Mouse (Mus musculus) midbrain, embryonic 15.5 days (tissue): ENCODE measurements around the gene Tma7. TPM values are rescaled to one million over a fixed set of nuclear protein-coding genes. Genes with fewer than 3 reads are reported as not detected.

Source experiments
- ATAC-seq: fragments of 200-750 bp; cut with Nextera tagmentation; replicated peaks from 2 replicates; pipeline ENCODE4 v1.8.0; 2017; ENCODE audit warnings: moderate TSS enrichment
- H3K27ac ChIP-seq: fragments of 300-500 bp; sonication (generic); 2 replicates; pipeline ENCODE4 v1.5.1; 2015; ENCODE audit warnings: mild to moderate bottlenecking, inconsistent platforms
- H3K27me3 ChIP-seq: fragments of 300-500 bp; sonication (generic); replicated peaks from 2 replicates; pipeline ENCODE4 v1.6.1; 2015; ENCODE audit warnings: inconsistent platforms
- H3K36me3 ChIP-seq: fragments of 300-500 bp; sonication (generic); replicated peaks from 2 replicates; pipeline ENCODE4 v1.6.1; 2015; ENCODE audit warnings: inconsistent platforms
- H3K4me1 ChIP-seq: fragments of 300-500 bp; sonication (generic); 2 replicates; pipeline ENCODE4 v1.6.1; 2015; ENCODE audit warnings: inconsistent platforms
- H3K4me2 ChIP-seq: fragments of 300-500 bp; sonication (generic); 2 replicates; pipeline ENCODE4 v1.6.1; 2015; ENCODE audit warnings: inconsistent platforms, mild to moderate bottlenecking, moderate library complexity
- H3K4me3 ChIP-seq: fragments of 300-500 bp; sonication (generic); 2 replicates; pipeline ENCODE4 v1.5.1; 2015; ENCODE audit warnings: mild to moderate bottlenecking, inconsistent platforms
- H3K9ac ChIP-seq: fragments of 300-500 bp; sonication (generic); 2 replicates; pipeline ENCODE4 v1.6.1; 2015; ENCODE audit warnings: mild to moderate bottlenecking, inconsistent platforms
- H3K9me3 ChIP-seq: fragments of 300-500 bp; sonication (generic); 2 replicates; pipeline ENCODE4 v1.6.1; 2016; ENCODE audit warnings: inconsistent platforms
- WGBS: fragments of 180-500 bp; shearing (Covaris S2); methylation state at CpG from one replicate; pipeline ENCODE4 v1.1.7; 2015; ENCODE audit warnings: mixed read lengths; 5-methylcytosine and 5-hydroxymethylcytosine counted together
- polyA plus RNA-seq: library from polyadenylated mRNA; unstranded; fragments of >200 nt; fragmentation: Nextera tagmentation; extraction: Ambion mirVana; gene quantifications from 2 replicates; pipeline ENCODE4 v1.2.1, GENCODE M21; 2015

The Tma7 gene
- polyA plus RNA-seq, 1 experiment from 2014 or later, result 639 TPM

DNA sequence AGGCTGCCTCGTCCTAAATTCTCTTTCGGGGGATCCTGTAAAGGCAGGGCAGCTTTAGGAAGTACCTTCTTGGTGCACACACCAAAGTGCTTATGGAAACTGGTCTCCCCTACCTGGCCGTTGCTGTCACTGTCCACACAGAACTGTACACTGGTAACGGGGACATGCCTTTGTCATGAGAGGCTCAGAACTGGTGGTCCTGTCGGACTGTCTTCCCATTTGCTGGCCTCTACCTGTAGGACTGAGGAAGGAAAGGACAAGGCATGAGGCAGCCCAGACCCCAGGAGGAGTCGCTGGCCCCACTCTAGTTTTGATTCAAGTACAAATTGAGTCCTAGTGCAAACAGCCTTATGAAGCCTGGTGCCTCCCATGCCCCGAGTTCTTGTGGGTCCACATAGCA lies 51.4 kb downstream of the Tma7 start:
- WGBS, result 94% methylated on average over 7 of the region's 7 CpGs
- H3K4me3 ChIP-seq, result no peak overlapping the region

GRCm38 (mm10) chr9:109030312-109030711 lies 52.1 kb downstream of the Tma7 start:
- ATAC-seq, result no peak
- Histone ChIP-seq H3K4me3 (no peak overlapping the region), H3K4me1 (no peaks in the 10 kb centered on the region), H3K27ac (no peak overlapping the region), H3K27me3 (no peaks in the 10 kb centered on the region), H3K9me3 (no peaks in the 10 kb centered on the region), H3K9ac (no peak overlapping the region), H3K36me3 (peaks cover 3% of the 10 kb centered on the region; the same call in 1 of the 2 replicates), H3K4me2 (no peak overlapping the region)
- 73% methylated on average over 3 of the region's 3 CpGs for WGBS

More for the DNA sequence above, 51.4 kb downstream of the Tma7 start:
- Histone ChIP-seq H3K4me1 (no peaks in the 10 kb centered on the region), H3K27ac (no peak overlapping the region), H3K9ac (no peak overlapping the region), H3K36me3 (peaks cover 2% of the 10 kb centered on the region; the same call in 1 of the 2 replicates), H3K4me2 (no peak overlapping the region), H3K27me3 (no peaks in the 10 kb centered on the region), H3K9me3 (no peaks in the 10 kb centered on the region)
- ATAC-seq, result no peak

GRCm38 (mm10) chr9:109028919-109029318 lies 53.5 kb downstream of the Tma7 start:
- peaks cover 9% of the 10 kb centered on the region for H3K36me3 ChIP-seq

GRCm38 (mm10) chr9:109028421-109028820 lies 54.0 kb downstream of the Tma7 start:
- no peaks in the 10 kb centered on the region for H3K9me3 ChIP-seq
- H3K27ac ChIP-seq, result no peak overlapping the region
- H3K27me3 ChIP-seq, result no peaks in the 10 kb centered on the region
- H3K9ac ChIP-seq, result no peak overlapping the region
- peaks cover 9% of the 10 kb centered on the region for H3K36me3 ChIP-seq
- ATAC-seq, result no peak
- 90% methylated on average over 3 of the region's 3 CpGs for WGBS
- no peak overlapping the region for H3K4me2 ChIP-seq
- H3K4me1 ChIP-seq, result no peaks in the 10 kb centered on the region
- no peak overlapping the region for H3K4me3 ChIP-seq

More at GRCm38 (mm10) chr9:109028919-109029318, 53.5 kb downstream of the Tma7 start:
- no peak overlapping the region for H3K4me3 ChIP-seq
- H3K9ac ChIP-seq, result no peak overlapping the region
- no peak overlapping the region for H3K27ac ChIP-seq
- no peaks in the 10 kb centered on the region for H3K9me3 ChIP-seq
- WGBS, result 72% methylated on average over 5 of the region's 5 CpGs
- no peaks in the 10 kb centered on the region for H3K4me1 ChIP-seq
- H3K4me2 ChIP-seq, result no peak overlapping the region
- H3K27me3 ChIP-seq, result no peaks in the 10 kb centered on the region
- no peak for ATAC-seq

DNA sequence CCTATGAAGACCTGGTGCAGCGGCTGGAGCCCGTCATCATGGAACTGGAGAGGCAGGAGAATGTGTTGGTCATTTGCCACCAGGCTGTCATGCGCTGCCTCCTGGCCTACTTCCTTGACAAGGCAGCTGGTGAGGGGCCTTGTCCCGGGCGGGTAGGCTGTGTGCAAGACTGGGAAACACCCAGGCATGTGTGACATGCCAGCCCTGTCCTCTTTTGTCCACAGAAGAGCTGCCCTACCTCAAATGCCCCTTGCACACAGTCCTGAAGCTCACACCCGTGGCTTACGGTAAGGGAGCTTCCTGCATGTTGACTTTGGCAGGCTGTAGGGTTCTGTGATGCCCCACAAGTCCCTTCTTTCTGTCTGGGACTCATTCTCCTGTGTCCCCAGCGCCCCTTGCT lies 54.9 kb downstream of the Tma7 start:
- Histone ChIP-seq H3K27ac (no peak overlapping the region), H3K4me1 (no peaks in the 10 kb centered on the region), H3K4me3 (no peak overlapping the region), H3K27me3 (no peaks in the 10 kb centered on the region), H3K4me2 (no peak overlapping the region), H3K9me3 (no peaks in the 10 kb centered on the region), H3K9ac (no peak overlapping the region), H3K36me3 (peaks cover 9% of the 10 kb centered on the region)
- no peak for ATAC-seq
- WGBS, result 85% methylated on average over 8 of the region's 8 CpGs

Other genes starting within 250 kb of the Tma7 start
- gene Slc26a6, start 229.3 kb downstream of the Tma7 start, polyA plus RNA-seq, result 16.7 and 17.8 TPM in 2 replicates
- gene Tmem89, start 168.0 kb downstream of the Tma7 start, polyA plus RNA-seq, result 0.18 and 0.24 TPM in 2 replicates
- 443 and 465 TPM in 2 replicates for gene Uqcrc1, start 146.0 kb downstream of the Tma7 start, polyA plus RNA-seq
- gene Col7a1, start 129.0 kb downstream of the Tma7 start, polyA plus RNA-seq, result 2.5 and 2.7 TPM in 2 replicates
- not detected in 2 replicates for gene Ucn2, start 96.6 kb downstream of the Tma7 start, polyA plus RNA-seq
- 33.7 and 36.7 TPM in 2 replicates for gene Pfkfb4, start 90.8 kb downstream of the Tma7 start, polyA plus RNA-seq
- 66.0 and 68.4 TPM in 2 replicates for gene Shisa5, start 44.0 kb downstream of the Tma7 start, polyA plus RNA-seq
- gene Trex1, start 22.9 kb downstream of the Tma7 start, polyA plus RNA-seq, result 18.0 TPM in 2 replicates
- 35.2 and 35.6 TPM in 2 replicates for gene Atrip, start 8.5 kb downstream of the Tma7 start, polyA plus RNA-seq
- 14.3 and 16.8 TPM in 2 replicates for gene Ccdc51, start 94 bp downstream of the Tma7 start, polyA plus RNA-seq
- gene Plxnb1, start 12.8 kb upstream of the Tma7 start, polyA plus RNA-seq, result 25.5 and 27.3 TPM in 2 replicates
- not detected in 2 replicates for gene Fbxw21, start 79.5 kb upstream of the Tma7 start, polyA plus RNA-seq
- not detected in 2 replicates for gene Fbxw13, start 113.4 kb upstream of the Tma7 start, polyA plus RNA-seq
- gene Fbxw20, start 152.2 kb upstream of the Tma7 start, polyA plus RNA-seq, result not detected in 2 replicates
- gene Fbxw14, start 205.1 kb upstream of the Tma7 start, polyA plus RNA-seq, result not detected in 2 replicates